Mouse (Mus musculus) E14TG2a.4 (cell line): ENCODE results near the gene Lhb.

ENCODE experiments used
- CTCF ChIP-seq: conservative IDR thresholded peaks from 2 replicates; pipeline ENCODE4 v1.5.1; 2014; ENCODE audit warnings: low read length
- NANOG ChIP-seq: IDR thresholded peaks from 2 replicates; pipeline ENCODE4 v1.6.1; 2014; ENCODE audit warnings: borderline replicate concordance, low read length, mixed read lengths

DNA sequence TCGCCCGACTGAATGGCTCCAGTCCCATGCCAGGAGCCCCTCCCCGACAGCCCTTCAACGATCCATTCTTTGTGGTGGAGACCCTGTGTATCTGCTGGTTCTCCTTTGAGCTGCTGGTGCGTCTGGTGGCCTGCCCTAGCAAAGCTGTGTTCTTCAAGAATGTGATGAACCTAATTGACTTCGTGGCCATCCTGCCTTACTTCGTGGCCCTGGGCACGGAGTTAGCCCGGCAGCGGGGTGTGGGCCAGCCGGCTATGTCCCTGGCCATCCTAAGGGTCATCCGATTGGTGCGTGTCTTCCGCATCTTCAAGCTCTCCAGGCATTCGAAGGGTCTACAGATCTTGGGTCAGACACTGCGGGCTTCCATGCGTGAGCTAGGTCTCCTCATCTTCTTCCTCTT lies 11.7 kb upstream of the Lhb start:
- TF ChIP-seq CTCF = no peak
- TF ChIP-seq NANOG = no peak
